Mouse (Mus musculus) kidney, adult 2 months (tissue): Measurements from ENCODE around the gene Akr1b8.

Source experiments
- CTCF ChIP-seq: fragments of 200-500 bp; conservative IDR thresholded peaks from 2 replicates; pipeline ENCODE4 v1.5.1; 2011; ENCODE audit warnings: low read depth, mild to moderate bottlenecking, control low read depth, low read length, moderate library complexity, mixed read lengths; ENCODE audit not compliant: insufficient read depth, insufficient read length
- POLR2A ChIP-seq: fragments of 200-500 bp; IDR thresholded peaks from one replicate; pipeline ENCODE4 v1.6.1; 2011; ENCODE audit warnings: low read depth, low read length, control low read depth

- TF ChIP-seq CTCF (no peak), POLR2A (no peak)
These were observed 30.9 kb downstream of the Akr1b8 start for GRCm38 (mm10) chr6:34384701-34385370.
